Mouse (Mus musculus) gastrocnemius, adult 8-10 months (tissue): ENCODE measurements at regions not wholly inside any gene's neighbourhood (a gene's known extent, or its start where the extent isn't known, plus 50 kb on each side); places are given as distances from the start of the nearest gene placed in this dataset.
"Not testable (repeated sequence)": the region's sequence is repeated elsewhere in the genome, so short reads cannot be mapped to it uniquely, and the experiment has no call there.

Source experiments
- DNase-seq, 2 experiments: peaks; one replicate each; pipeline ENCODE4 v3.0.0; 2022; ENCODE audit warnings: low spot score in 2 of 2

- DNase-seq = not testable (repeated sequence)
These were observed 65.4 kb upstream of the B3galnt2 start for GRCm38 (mm10) chr13:13888847-13889246.

DNA sequence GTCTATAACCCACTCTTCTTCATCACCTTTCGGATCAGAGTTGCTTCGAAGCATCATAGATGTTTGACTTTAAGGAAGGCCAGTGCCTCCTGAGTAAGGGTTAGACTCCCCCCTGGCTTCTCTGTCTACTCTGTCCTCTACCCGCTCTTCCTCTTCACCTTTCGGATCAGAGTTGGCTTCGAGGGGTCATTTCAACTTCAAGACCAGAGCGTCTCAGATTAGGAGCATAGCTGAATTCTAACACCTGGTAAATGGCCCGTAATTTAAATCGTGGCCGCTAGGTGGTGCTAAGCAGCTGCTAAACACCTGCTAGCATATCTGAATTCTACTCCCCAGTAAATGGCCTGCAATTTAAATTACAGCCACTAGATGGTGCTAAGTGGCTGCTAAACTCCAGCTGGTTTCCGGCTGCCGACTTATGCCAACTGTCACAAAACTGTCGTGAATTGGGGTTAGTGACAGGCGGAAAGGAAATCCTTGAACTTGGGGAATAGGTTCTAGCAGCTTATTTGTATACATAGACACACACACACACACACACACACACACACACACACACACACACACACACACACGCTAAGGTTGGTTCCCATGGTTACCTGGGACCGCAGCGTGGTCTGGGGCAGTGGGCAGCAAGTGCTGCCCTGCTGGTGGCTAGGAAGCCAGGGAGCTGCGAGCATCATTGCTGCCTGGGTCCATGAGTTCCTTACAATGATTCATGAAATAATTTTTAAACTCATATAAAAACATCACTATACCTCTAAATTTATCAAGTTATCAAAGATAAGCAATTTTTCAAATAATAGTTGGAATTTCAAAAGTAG lies 64.8 kb upstream of the B3galnt2 start:
- DNase-seq = peak; percentile 91 to 92

DNA sequence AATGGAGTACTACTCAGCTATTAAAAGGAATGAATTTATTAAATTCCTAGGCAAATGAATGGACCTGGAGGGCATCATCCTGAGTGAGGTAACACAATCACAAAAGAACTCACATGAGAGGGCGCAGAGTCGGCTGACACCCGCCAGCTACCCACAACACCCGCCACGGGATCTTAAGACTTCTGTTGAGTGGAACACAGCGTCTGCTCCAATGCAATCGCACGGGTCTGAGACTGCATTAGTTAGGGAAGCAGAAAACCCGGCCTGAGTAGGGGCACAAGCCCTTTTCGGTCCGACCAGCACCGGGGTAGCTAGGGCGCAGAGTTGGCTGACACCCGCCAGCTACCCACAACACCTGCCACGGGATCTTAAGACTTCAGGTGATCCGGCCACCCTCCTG lies 52.1 kb upstream of the B3galnt2 start:
- not testable (repeated sequence) for DNase-seq
